Mouse (Mus musculus): ENCODE data around the gene Zar1.

DNA sequence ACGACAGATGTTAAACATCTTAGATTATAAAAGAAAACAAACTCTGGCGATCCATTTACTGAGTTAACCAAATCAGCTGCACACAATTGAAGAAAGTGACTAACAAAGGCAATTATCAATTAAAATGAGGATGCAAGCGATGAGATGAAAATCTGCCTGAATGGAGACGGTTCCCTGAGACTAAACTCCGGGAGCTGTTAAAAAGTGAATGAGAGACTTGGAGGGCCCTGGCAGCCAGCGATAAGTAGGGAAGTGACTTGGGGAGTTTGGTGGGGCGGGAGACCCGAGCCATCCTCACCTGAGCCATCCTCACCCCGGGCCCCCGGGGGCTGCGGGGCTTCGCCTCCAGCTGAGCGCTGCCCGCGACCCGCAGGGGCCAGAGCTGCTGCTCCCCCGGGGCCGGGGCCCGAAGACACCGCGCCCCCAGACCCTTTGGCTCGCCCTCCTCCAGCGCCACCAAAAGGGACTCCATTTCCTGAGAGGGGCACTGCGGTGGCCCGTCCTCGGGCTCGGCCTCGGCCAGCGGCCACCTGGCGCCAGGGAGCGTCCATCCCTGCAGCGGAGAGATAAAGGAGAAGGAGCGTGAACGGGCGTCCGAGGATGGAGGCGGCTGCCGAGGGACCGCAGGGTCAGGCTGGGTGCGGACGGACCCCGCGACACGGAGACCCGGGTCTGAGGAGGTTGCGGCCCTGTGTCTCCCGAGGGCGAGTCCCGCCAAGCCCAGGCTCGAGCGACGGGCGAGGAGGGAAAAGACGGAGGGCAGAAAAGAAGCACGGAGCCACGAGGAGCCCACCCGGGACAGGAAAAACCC is 22.1 kb downstream of the Zar1 start:
- no peak for TF ChIP-seq CTCF (IDR thresholded peaks at IDR 0.05; ENCODE audit: low read depth, low read length)
- TF ChIP-seq POLR2A (IDR thresholded peaks at IDR 0.05; ENCODE audit: borderline replicate concordance, low read depth, low read length): no peak

Data from bone marrow macrophage, adult 2 months (primary cell).